Comparison of ENCODE assay signal across 8 mouse cellular contexts in genomic region chr4:56865003-56865511, GRCm38 (mm10). TPM values are rescaled to one million over a fixed set of nuclear protein-coding genes. Genes with fewer than 3 reads are reported as not detected.
DNase-seq lines count a peak whose midpoint lies in the region; ATAC-seq lines count a peak whose summit lies in the region.

TSS of gene Ctnnal1 (minus strand) at chr4:56865188.

- 0 out of 2 replicates have a peak, but pooled peaks cover 5% of the 10 kb centered on the region for H3K4me1 ChIP-seq in intestine, embryonic 15.5 days (replicated peaks)

- no peaks in the 10 kb centered on the region for H3K9me3 ChIP-seq in intestine, embryonic 15.5 days

- peak; percentile 93 for DNase-seq in adrenal gland, adult 8-10 months
- peak; percentile 80 for DNase-seq in embryo, embryonic 11.5 days (ENCODE audit: low read depth, low spot score)
- peak; percentile 71 to 81 for DNase-seq in gastrocnemius, postnatal 4 days (ENCODE audit: low spot score in 2 of 2)
- DNase-seq in left cerebral cortex, postnatal 14 days (ENCODE audit: low spot score in 2 of 2) = peak; percentile 59 to 76
- DNase-seq in right cerebral cortex, postnatal 25 days = peak; percentile 86
- DNase-seq in urinary bladder, postnatal 36 days (ENCODE audit: low spot score in 2 of 2) = peak; percentile 94

- H3K4me2 ChIP-seq in intestine, embryonic 15.5 days (replicated peaks) = peak within 1 kb of the TSS; percentile 96

- H3K27ac ChIP-seq in intestine, embryonic 15.5 days = peak within 1 kb of the TSS; percentile 80

- H3K4me3 ChIP-seq in intestine, embryonic 15.5 days (replicated peaks) = peak within 1 kb of the TSS; percentile 79

- WGBS in intestine, embryonic 15.5 days = under 1% methylated on average over 45 of the region's 45 CpGs

- no peaks in the 10 kb centered on the region for H3K36me3 ChIP-seq in intestine, embryonic 15.5 days

- ATAC-seq in intestine, embryonic 15.5 days = peak; percentile 98
- ATAC-seq in megakaryocyte-erythroid progenitor cell, adult 5-6 weeks (replicated peaks; ENCODE audit: low FRiP score, low TSS enrichment, poor library complexity, severe bottlenecking) = peak; percentile 92

- intact Hi-C loops in left cerebral cortex, postnatal 14 days (cut with DNase I) = loop anchor here (5.0 kb wide), 1 partner anchor 97 kb away; no protein-coding TSS in a partner anchor

- peak within 1 kb of the TSS; percentile 79 for H3K9ac ChIP-seq in intestine, embryonic 15.5 days

- no peaks in the 10 kb centered on the region for H3K27me3 ChIP-seq in intestine, embryonic 15.5 days (replicated peaks)

RNA-seq across cellular contexts. Expression of gene Ctnnal1, which starts in this region (rescaled TPM):
- total RNA-seq in adrenal gland, adult 8-10 months (2022) = 10 to 100 TPM; 18.0 to 21.3 (median 20.2) TPM
- total RNA-seq in gastrocnemius, postnatal 4 days (2021) = 10 to 100 TPM; 22.7 to 25.1 TPM
- polyA plus RNA-seq in intestine, embryonic 15.5 days (2015; fragmentation: Nextera tagmentation; extraction: Ambion mirVana) = 20.6 and 25.6 TPM in 2 replicates
- total RNA-seq in left cerebral cortex, postnatal 14 days (2021) = 10 to 100 TPM; 15.0 to 16.0 TPM
- 1.1 and 8.7 TPM in 2 replicates for total RNA-seq in megakaryocyte-erythroid progenitor cell, adult 5-6 weeks (2014; fragmentation: Nextera tagmentation)
- 5.6 and 7.6 TPM in 2 replicates for total RNA-seq in megakaryocyte-erythroid progenitor cell, adult 5-6 weeks (2017)

Comparison
In these comparisons a context has a peak if more than half of its experiments do, and no peak if none do; other contexts are left out.
1. Peak in every context shown above with its lines: DNase-seq, ATAC-seq, H3K4me3 ChIP-seq and H3K27ac ChIP-seq.